ENCODE assay signal across 14 mouse cellular contexts in the genomic region with DNA sequence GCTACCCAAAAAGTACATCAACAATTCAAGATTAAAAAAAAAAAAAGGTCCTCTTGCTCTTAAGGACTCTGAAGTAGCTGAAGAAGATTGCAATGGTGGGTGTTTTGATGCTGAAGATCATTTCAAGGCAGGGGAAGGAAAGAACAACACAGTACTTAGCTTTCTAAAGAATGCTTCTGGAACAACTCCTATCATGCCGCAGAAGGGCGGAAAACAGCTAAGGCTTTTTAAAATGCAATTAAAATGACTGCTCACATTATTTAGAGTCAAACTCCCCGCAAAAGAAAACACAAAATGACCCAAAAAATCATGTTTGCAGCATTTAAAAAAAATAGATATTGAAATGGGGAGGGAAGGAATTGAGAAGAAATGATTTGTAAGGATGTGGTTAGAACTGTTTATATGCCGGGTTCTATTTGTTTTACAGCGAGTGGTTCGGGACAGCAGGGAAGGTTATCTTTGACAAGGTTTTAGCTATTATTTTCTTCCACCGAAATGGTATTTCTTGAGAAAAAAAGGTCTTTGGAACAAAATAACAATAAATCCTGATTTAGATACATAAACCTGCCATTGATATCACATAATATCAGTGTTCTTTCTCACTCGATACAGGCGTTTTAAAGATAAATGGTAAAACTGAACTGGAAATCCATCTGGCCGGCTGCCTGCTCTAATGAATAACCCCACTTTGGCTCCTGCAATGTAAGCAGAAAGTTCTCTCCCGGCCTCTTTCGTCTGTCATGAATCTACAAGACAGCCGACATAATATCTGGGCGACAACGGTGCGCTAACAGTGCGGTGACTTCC.
DNase-seq lines count a peak whose midpoint lies in the region; ATAC-seq and TF ChIP-seq lines count a peak whose summit lies in the region.
"Had no signal": no experiment of that assay in that cellular context is flagged by ENCODE, and none has a peak within 500 bp of the region (broad histone marks: within the 10 kb centered on the region; RNA-seq: fewer than 3 reads in every experiment).

No protein-coding gene starts in this region.

- WGBS in liver, postnatal 0 days (ENCODE audit: insufficient replicate concordance) = 76% methylated on average over 17 of the region's 17 CpGs
- WGBS in intestine, embryonic 16.5 days = 45% methylated on average over 17 of the region's 17 CpGs
- 30% methylated on average over 17 of the region's 17 CpGs for WGBS in stomach, embryonic 15.5 days
- 76% methylated on average over 17 of the region's 17 CpGs for WGBS in forebrain, postnatal 0 days

- H3K27me3 ChIP-seq in liver, postnatal 0 days (ENCODE audit: insufficient read depth, low read length) = no peaks in the 10 kb centered on the region
- no peaks in the 10 kb centered on the region for H3K27me3 ChIP-seq in intestine, embryonic 16.5 days (replicated peaks; ENCODE audit: control insufficient read depth, insufficient read depth, low read length)
- no peaks in the 10 kb centered on the region for H3K27me3 ChIP-seq in stomach, embryonic 15.5 days (replicated peaks)
- no peaks in the 10 kb centered on the region for H3K27me3 ChIP-seq in forebrain, postnatal 0 days (ENCODE audit: insufficient read depth, low read length)
- H3K27me3 ChIP-seq: embryonic facial prominence, embryonic 12.5 days; heart, embryonic 12.5 days; hindbrain, embryonic 12.5 days had no signal

- no peak overlapping the region for H3K4me2 ChIP-seq in liver, postnatal 0 days (ENCODE audit: low read depth, low read length)
- H3K4me2 ChIP-seq in intestine, embryonic 16.5 days (ENCODE audit: low read depth, low read length) = peak overlapping the region; percentile 34
- peak overlapping the region; percentile 49 for H3K4me2 ChIP-seq in stomach, embryonic 15.5 days
- no peak overlapping the region for H3K4me2 ChIP-seq in forebrain, postnatal 0 days (ENCODE audit: low read depth)
- H3K4me2 ChIP-seq: embryonic facial prominence, embryonic 12.5 days; heart, embryonic 12.5 days; hindbrain, embryonic 12.5 days had no signal

- no peak overlapping the region for H3K9ac ChIP-seq in liver, postnatal 0 days (replicated peaks)
- H3K9ac ChIP-seq in intestine, embryonic 16.5 days (ENCODE audit: low read depth, low read length) = no peak overlapping the region
- no peak overlapping the region for H3K9ac ChIP-seq in stomach, embryonic 15.5 days
- H3K9ac ChIP-seq in forebrain, postnatal 0 days = no peak overlapping the region
- H3K9ac ChIP-seq: embryonic facial prominence, embryonic 12.5 days; heart, embryonic 12.5 days; hindbrain, embryonic 12.5 days had no signal

- intact Hi-C loops in left cerebral cortex, postnatal 25 days (cut with DNase I) = no loop called here

- TF ChIP-seq EP300 in liver, postnatal 0 days (IDR thresholded peaks at IDR 0.05; ENCODE audit: low read depth) = no peak

- ATAC-seq in liver, postnatal 0 days = no peak
- no peak for ATAC-seq in intestine, embryonic 16.5 days
- no peak for ATAC-seq in stomach, embryonic 15.5 days (ENCODE audit: insufficient read depth, low FRiP score, low read depth)
- ATAC-seq in forebrain, postnatal 0 days = no peak
- ATAC-seq in erythroid progenitor cell, adult 5-6 weeks (replicated peaks; ENCODE audit: low FRiP score, poor library complexity, severe bottlenecking) = no peak

- H3K36me3 ChIP-seq in liver, postnatal 0 days (replicated peaks; ENCODE audit: insufficient read depth, low read length) = no peaks in the 10 kb centered on the region
- no peaks in the 10 kb centered on the region for H3K36me3 ChIP-seq in intestine, embryonic 16.5 days (ENCODE audit: control insufficient read depth, insufficient read depth, low read length)
- no peaks in the 10 kb centered on the region for H3K36me3 ChIP-seq in stomach, embryonic 15.5 days
- H3K36me3 ChIP-seq in forebrain, postnatal 0 days (ENCODE audit: insufficient read depth) = no peaks in the 10 kb centered on the region
- H3K36me3 ChIP-seq: embryonic facial prominence, embryonic 12.5 days; heart, embryonic 12.5 days; hindbrain, embryonic 12.5 days had no signal

- peak; percentile 6 for DNase-seq in liver
- DNase-seq in liver, postnatal 0 days = no peak
- peak; percentile 83 for DNase-seq in kidney, postnatal 14 days
- no peak for DNase-seq in left cerebral cortex, postnatal 25 days (ENCODE audit: low spot score in 2 of 2)
- DNase-seq in forebrain, postnatal 0 days = no peak
- DNase-seq: cerebellum, adult 8-10 months; thymus, postnatal 25 days had no signal

- H3K9me3 ChIP-seq in liver, postnatal 0 days (ENCODE audit: low read length) = no peaks in the 10 kb centered on the region
- no peaks in the 10 kb centered on the region for H3K9me3 ChIP-seq in intestine, embryonic 16.5 days (ENCODE audit: control insufficient read depth, low read length)
- H3K9me3 ChIP-seq in stomach, embryonic 15.5 days = no peaks in the 10 kb centered on the region
- H3K9me3 ChIP-seq in forebrain, postnatal 0 days (ENCODE audit: low read length) = no peaks in the 10 kb centered on the region
- H3K9me3 ChIP-seq: embryonic facial prominence, embryonic 12.5 days; heart, embryonic 12.5 days; hindbrain, embryonic 12.5 days had no signal

- no peak overlapping the region for H3K4me3 ChIP-seq in liver, postnatal 0 days (ENCODE audit: low read depth, low read length)
- no peak overlapping the region for H3K4me3 ChIP-seq in intestine, embryonic 16.5 days (ENCODE audit: low read length)
- H3K4me3 ChIP-seq in stomach, embryonic 15.5 days (replicated peaks) = peak overlapping the region; percentile 11; the same call in 1 of the 2 replicates
- no peak overlapping the region for H3K4me3 ChIP-seq in forebrain, postnatal 0 days (ENCODE audit: low read depth, low read length)
- H3K4me3 ChIP-seq: embryonic facial prominence, embryonic 12.5 days; heart, embryonic 12.5 days; hindbrain, embryonic 12.5 days; left cerebral cortex, adult 2 months had no signal

- TF ChIP-seq CTCF in liver, postnatal 0 days (IDR thresholded peaks at IDR 0.05; ENCODE audit: low read depth) = no peak
- no peak for TF ChIP-seq CTCF in forebrain, postnatal 0 days (IDR thresholded peaks at IDR 0.05; ENCODE audit: low read depth)

- H3K27ac ChIP-seq in liver, postnatal 0 days (ENCODE audit: low read depth) = no peak overlapping the region
- H3K27ac ChIP-seq in intestine, embryonic 16.5 days (ENCODE audit: low read length) = no peak overlapping the region
- H3K27ac ChIP-seq in stomach, embryonic 15.5 days = no peak overlapping the region
- no peak overlapping the region for H3K27ac ChIP-seq in forebrain, postnatal 0 days (ENCODE audit: low read depth, low read length)
- H3K27ac ChIP-seq: embryonic facial prominence, embryonic 12.5 days; hindbrain, embryonic 12.5 days; left cerebral cortex, adult 2 months had no signal

- no peaks in the 10 kb centered on the region for H3K4me1 ChIP-seq in liver, postnatal 0 days (ENCODE audit: insufficient read depth)
- H3K4me1 ChIP-seq in intestine, embryonic 16.5 days (ENCODE audit: control insufficient read depth, insufficient read depth, low read length) = no peaks in the 10 kb centered on the region
- H3K4me1 ChIP-seq in stomach, embryonic 15.5 days = no peaks in the 10 kb centered on the region
- H3K4me1 ChIP-seq in forebrain, postnatal 0 days (ENCODE audit: insufficient read depth) = no peaks in the 10 kb centered on the region
- H3K4me1 ChIP-seq: embryonic facial prominence, embryonic 12.5 days; heart, embryonic 12.5 days; hindbrain, embryonic 12.5 days had no signal

Comparison
In these comparisons a context has a peak if more than half of its experiments do, and no peak if none do; other contexts are left out.
1. DNase-seq: peak in liver (single experiment) and kidney, postnatal 14 days (single experiment); none in liver, postnatal 0 days (single experiment), left cerebral cortex, postnatal 25 days (0 of 2) and forebrain, postnatal 0 days (single experiment).
2. H3K4me2 ChIP-seq: peak in intestine, embryonic 16.5 days (single experiment) and stomach, embryonic 15.5 days (single experiment); none in liver, postnatal 0 days (single experiment) and forebrain, postnatal 0 days (single experiment).